Mouse (Mus musculus) thymus, postnatal 36 days (tissue): Measurements from ENCODE around the gene Zfp39.
A peak's percentile ranks its signal among the peaks of the same experiment; 100 is the strongest.

Experiments
- DNase-seq, 2 experiments: peaks; one replicate each; pipeline ENCODE4 v3.0.0; 2022; ENCODE audit warnings: mixed read lengths in 2 of 2

The Zfp39 gene

DNA sequence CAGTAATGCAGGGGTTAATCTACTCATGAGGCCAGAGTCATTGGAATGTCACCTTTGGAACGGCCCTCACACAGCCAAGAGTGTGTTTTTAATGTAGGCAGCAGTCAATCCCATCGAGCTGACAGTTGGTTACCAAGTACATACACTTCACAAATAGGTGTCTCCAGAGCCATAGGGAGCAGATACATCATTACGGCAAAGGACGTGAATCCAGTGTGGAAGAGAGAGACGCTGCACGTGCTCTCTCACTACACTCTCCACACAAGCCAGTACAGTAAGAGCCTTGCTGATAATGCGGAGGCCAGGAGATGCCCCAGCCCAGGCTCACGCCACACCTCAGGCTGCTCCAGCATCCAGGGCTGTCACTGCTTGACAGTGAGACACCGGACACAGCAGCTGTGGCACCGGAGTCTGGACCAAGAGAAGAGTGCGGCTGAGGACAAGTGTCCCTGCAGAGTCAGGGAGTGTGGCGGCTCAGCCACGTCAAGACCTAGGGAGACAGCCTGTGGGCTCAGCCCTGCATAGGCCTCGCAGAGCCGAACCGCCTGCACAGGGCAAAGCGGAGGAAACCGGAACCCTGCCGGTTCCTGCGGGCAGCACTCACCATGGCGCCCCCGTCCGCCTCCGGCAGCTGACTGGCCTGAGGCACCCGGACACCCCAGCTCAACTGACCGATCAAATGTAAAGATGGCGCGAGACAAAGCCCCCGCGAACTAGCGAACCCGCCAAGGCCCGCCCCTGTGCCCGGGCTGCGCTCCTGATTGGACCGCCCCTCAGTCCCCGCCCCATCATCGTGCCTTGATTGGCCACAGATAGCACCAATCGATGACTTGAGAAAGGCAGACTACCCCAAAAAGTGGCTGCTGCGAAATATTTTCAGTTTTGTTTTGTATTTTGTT is at the start of gene Zfp39:
TSS of gene Zfp39 (minus strand) at position 715 of the 899 bp plus-strand sequence.
- DNase-seq = peak; percentile 96 to 99

GRCm38 (mm10) chr11:58953351-58954169 is 49.5 kb upstream of the Zfp39 start:
- peak; percentile 56 to 60 for DNase-seq

GRCm38 (mm10) chr11:58951210-58951609 is 47.2 kb upstream of the Zfp39 start:
- DNase-seq = no peak

GRCm38 (mm10) chr11:58949480-58950431 is 45.7 kb upstream of the Zfp39 start:
- DNase-seq = no peak

- DNase-seq = peak; percentile 72 to 78
Measured at GRCm38 (mm10) chr11:58948542-58949479, 44.8 kb upstream of the Zfp39 start, which contains the start of gene Hist3h2ba. TSS of gene Hist3h2ba (plus strand) at chr11:58948920.

DNA sequence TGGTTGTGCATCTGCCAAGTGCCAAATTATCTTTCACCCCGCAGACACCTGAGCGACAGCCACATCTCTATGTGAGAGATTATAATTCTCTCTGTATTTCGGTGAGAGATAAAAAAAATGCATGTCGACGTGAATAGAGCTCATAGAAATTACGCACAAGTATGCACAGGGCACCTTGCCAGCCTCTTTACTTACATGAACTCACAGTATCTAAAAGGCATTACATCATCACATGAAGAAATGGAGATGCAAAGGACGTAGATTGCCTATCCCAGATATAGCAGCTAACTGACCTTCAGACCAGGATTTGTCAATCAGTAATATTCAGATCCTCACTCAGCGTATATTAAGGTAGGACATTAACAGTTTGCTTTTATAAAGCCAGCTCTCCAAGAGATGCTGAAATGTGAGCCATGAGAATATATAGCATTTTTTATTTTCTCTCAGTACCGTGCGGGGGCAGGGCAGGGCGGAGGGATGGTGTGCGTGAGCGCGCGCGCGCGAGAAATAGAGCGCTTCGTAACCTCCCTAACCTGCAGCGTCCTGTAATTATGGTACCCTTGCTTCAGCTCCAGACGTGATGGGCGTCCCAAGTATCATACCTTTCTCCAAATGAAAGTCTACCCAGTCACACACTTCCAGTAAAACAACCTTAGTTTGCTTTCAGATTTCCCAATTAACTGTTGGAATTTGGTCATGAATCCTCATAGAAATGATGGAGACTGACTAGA is 43.9 kb upstream of the Zfp39 start:
- DNase-seq = peak; percentile 49 to 65

DNA sequence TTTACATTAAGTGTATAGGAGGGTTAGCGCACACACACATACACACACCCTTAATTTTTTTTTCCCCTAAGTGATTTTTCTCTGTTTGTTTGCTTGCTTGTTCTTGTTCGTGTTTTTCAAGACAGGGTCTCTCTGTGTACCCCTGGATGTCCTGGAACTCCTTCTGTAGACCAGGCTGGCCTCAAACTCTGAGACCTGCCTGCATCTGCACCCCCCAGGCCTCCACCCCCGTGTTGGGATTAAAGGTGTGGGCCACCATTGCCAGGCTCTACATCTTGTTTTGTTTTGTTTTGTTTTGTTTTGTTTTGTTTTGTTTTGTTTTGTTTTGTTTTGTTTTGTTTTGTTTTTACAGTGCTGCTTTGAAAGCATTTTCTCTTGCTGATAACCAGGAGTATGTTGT is 43.3 kb upstream of the Zfp39 start:
- no peak for DNase-seq

GRCm38 (mm10) chr11:58944136-58944535 is 40.1 kb upstream of the Zfp39 start:
- DNase-seq = no peak

- DNase-seq = no peak
Measured at GRCm38 (mm10) chr11:58939088-58939439, 35.0 kb upstream of the Zfp39 start.

DNA sequence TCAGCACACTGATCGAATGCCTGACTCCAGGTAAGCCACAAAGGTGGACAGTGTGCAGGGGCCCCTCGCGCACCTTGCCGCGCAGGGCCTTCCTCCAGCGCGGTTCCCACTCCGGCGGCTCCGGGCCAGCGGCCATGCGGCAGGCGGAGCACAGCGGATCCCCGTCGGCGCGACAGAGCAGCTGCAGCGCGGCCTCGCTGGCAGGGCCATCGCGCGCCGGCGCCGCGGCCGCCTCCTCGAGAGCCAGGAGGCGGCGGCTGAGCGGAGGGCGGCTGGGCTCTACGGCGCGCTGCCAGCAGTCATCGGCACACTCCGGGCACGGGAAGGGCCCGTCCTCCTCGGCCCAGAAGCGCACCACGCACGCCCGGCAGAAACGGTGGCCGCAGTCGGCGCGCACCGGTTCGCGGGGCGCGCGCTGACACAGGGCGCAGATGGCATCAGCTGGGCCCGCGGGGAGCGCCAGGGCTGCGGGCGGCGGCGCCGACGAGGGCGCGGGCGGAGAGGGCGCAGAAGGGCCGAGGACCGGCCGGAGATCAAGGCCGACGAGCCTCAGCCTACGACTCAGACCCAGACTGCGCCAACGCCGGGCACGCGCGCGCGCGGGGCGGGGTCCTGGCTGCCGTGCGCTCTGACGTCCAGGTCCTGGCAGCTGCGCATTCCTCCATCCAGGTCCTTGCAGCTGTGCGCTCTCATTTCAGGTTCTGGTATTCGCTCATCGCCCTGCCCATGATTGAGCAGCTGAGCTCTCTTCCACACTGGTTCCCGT is 34.5 kb upstream of the Zfp39 start, which contains the start of gene Rnf187:
TSS of gene Rnf187 (minus strand) at position 595 of the 766 bp plus-strand sequence.
- DNase-seq = peak; percentile 89

- DNase-seq = no peak
Measured at GRCm38 (mm10) chr11:58937909-58938308, 33.9 kb upstream of the Zfp39 start.

GRCm38 (mm10) chr11:58931576-58931975 is 27.6 kb upstream of the Zfp39 start:
- DNase-seq = no peak

DNA sequence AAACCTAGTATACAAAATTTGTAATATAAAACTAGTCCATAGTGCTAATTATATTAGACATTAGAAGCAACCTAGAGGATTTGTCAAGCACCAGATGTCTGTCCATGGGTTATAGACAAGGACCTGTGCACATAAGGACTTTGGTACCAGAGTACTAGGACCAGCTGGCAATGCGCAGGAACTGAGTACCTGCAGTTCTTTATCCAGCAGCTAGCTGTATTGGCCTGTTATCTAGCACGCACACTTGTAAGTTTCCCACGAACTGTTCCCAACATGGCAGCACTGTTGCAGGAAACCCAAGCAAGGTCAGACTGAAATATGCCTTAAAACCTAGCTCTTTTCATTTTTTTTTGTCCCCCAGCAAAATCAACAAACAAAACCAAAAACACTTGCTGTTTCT is 26.2 kb upstream of the Zfp39 start:
- no peak for DNase-seq

- DNase-seq = no peak
Measured at GRCm38 (mm10) chr11:58929641-58930040, 25.6 kb upstream of the Zfp39 start.

DNA sequence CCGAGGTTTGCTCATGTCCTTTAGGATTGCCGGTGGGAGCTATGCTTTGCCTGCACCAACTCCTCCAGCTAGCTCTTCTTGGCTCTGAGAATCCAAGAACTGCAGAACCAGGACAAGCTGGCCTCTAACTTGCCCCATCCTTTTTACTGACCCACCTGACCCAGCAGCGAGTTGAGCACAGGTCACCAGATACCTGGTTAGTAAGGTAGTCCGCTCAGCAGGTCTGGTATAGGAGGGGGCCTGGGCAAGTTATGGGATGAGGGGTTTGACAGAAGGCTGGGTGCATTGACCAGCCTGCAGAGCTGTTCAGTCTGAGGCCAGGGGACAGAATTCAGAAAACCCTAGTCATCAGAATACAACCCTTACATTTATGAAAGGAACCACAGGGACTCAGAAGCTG is 25.0 kb upstream of the Zfp39 start:
- no peak for DNase-seq

DNA sequence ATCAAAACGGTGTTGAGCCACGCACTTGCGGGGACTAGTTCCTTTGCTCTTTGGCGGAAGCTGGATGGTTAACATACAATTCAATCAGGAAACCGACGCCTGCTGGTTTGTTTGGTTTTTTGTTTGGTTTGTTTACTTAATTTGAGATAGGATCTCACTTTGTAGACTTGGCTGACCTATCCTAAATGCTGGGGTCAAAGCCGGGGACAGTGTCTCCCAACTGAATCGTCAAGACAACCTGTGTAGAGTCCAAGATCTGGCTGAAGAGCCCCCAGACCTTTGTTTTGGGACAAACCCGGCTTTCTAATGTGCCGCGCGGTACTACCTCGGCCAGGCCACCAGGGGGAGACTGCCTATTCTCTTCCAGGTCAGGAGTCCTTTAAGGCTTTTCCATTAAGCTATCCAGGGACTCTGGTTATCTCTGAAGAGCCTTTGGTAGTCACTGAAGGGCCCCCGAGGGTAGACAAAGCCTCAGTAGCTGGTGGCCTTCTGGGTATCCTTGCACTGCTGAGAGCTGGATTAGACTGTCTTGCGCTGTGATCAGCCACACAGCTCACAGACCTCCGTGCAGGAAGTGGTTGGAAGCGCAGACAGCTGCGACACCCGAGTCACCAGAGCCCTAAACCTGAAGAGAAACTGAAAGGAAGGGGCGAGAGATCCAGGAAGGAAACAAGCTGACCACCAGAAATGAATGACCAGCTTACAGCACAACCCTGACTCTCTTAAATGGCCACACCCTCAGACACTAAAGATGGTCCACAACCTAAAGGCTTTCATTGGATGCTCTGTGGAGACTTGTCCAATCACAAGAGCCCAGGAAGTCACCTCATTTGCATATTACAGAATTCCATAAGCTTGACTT is 24.0 kb upstream of the Zfp39 start:
- DNase-seq = peak; percentile 75 to 78

DNA sequence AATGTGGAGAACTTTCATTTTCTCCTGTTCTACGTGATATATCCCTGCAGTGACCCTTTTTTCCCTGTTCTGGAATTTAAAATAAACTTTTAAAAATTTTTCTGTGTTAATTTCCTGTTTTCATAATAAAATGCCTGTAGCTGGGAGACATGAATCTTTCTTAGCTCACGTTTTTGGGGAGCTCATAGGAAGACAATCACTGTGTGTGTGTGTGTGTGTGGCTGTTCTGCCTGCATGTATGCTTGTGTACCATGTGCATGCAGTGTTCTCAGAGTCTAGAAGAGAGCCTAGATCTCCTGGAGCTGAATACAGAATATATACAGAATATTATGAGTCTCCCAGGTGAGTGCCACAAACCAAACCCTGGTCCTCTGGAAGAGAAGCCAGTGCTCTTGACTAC is 23.0 kb upstream of the Zfp39 start:
- DNase-seq = no peak

DNA sequence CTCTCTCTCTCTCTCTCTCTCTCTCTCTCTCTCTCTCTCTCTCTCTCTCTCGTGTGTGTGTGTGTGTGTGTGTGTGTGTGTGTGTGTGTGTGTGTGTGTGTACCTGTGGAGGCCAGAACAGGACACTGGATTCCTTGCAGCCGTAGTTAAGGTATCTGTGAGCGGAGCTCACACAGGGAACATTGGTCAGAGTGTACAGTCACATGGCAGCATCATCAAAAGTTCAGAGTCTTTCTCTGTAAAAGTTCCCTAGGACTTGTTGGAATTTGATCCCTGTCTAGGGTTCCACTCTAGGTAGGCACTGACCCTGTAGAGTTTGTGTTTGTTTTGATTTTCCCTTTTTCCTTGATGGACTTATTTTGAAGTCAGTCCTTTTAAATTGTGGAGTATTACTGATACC is 22.6 kb upstream of the Zfp39 start:
- DNase-seq = no peak

- DNase-seq = no peak
Measured at GRCm38 (mm10) chr11:58922420-58922819, 18.4 kb upstream of the Zfp39 start.
